Mouse (Mus musculus): ENCODE data around the gene Magea10. TPM values are rescaled to one million over a fixed set of nuclear protein-coding genes. Genes with fewer than 3 reads are reported as not detected.

Gene Magea10
- polyA plus RNA-seq (2015; fragmentation: Nextera tagmentation; extraction: Ambion mirVana), result not detected in 2 replicates

DNA sequence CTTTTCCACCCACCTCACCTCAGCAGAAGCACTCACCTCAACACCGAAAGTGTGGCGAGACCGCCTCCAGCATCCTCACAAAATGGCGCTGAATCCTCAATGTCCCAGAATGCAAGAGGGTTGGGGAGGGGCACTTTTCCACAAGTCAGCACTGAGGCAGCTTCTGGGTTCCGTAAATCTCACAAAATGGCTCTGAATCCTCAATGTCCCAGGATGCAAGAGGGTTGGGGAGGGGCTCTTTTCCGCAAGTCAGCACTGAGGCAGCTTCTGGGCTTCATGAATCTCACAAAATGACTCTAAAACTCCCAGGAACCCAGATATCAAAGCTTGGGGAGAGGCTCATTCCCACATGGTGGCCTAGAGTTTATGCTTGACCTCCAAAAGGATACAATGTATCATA, at the start of gene Magea10:
Gene Magea10, minus strand, starts transcription at position 101 of the 400 bp plus-strand sequence.
- H3K36me3 ChIP-seq (ENCODE audit: poor library complexity, severe bottlenecking), result no peaks in the 10 kb centered on the region
- no peak within 1 kb of the TSS for H3K4me2 ChIP-seq
- no peak for ATAC-seq
- no peak within 1 kb of the TSS for H3K27ac ChIP-seq
- no peaks in the 10 kb centered on the region for H3K9me3 ChIP-seq (replicated peaks)
- H3K9ac ChIP-seq, result no peak within 1 kb of the TSS
- H3K4me3 ChIP-seq, result no peak within 1 kb of the TSS
- WGBS, result 94% methylated on average over 6 of the region's 6 CpGs
- H3K27me3 ChIP-seq, result no peaks in the 10 kb centered on the region
- H3K4me1 ChIP-seq, result no peaks in the 10 kb centered on the region

DNA sequence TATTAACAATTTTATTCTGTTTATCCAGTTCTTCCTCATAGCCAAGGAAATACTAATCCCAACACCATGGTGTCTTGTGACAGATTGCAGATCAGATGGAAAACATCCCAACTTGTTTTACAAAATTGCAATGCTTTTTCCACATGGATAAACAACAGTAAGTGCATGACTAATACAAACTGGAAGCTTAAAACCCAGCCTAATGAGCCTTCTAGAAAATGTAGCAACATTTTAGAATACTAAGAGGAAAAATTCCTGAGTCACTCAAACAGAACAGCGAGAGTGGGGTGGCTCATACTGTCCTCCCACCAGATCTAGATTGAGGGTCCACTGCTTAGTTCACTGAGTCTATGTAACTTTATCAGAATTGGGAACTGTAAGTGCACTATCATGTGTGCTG, 4.7 kb downstream of the Magea10 start:
- Histone ChIP-seq H3K27me3 (no peaks in the 10 kb centered on the region), H3K4me2 (no peak overlapping the region), H3K27ac (no peak overlapping the region), H3K36me3 (ENCODE audit: poor library complexity, severe bottlenecking) (no peaks in the 10 kb centered on the region), H3K9ac (no peak overlapping the region), H3K4me3 (no peak overlapping the region), H3K4me1 (no peaks in the 10 kb centered on the region), H3K9me3 (replicated peaks) (no peaks in the 10 kb centered on the region)
- 62% methylated on average over 1 of the region's 1 CpGs for WGBS
- no peak for ATAC-seq

Other genes starting within 250 kb of the Magea10 start
- gene Magea4, start 164.8 kb downstream of the Magea10 start, polyA plus RNA-seq (2015; fragmentation: Nextera tagmentation; extraction: Ambion mirVana), result not detected in 2 replicates
- 0.94 and 1.1 TPM in 2 replicates for gene Gabre, start 112.1 kb downstream of the Magea10 start, polyA plus RNA-seq (2015; fragmentation: Nextera tagmentation; extraction: Ambion mirVana)

Measured in forebrain, embryonic 13.5 days (tissue).